Mouse (Mus musculus) thymus, postnatal 4 days (tissue): ENCODE data around the gene Casc3.

Source experiments
- DNase-seq: peaks from one replicate; pipeline ENCODE4 v3.0.0; 2021

Gene Casc3

DNA sequence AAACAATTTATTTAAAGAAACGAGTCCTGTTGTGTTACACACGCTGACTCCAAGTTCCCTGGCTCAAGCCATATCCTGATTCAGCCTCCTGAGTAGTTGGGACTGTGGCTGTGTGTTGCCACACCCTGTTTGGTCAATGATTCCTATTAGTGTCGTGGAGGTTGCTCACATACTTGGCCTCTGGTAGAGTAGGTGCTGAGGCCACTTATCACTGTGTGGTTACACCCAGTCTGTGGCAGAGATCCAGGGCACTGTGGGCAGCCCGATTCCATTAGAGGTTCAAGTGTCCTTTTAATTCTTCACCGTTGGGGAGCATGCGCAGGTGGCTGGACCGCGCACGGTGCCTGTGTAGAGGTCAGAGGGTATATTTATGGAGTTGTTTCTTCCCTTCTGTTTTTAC is 69.2 kb downstream of the Casc3 start:
- no peak for DNase-seq

DNA sequence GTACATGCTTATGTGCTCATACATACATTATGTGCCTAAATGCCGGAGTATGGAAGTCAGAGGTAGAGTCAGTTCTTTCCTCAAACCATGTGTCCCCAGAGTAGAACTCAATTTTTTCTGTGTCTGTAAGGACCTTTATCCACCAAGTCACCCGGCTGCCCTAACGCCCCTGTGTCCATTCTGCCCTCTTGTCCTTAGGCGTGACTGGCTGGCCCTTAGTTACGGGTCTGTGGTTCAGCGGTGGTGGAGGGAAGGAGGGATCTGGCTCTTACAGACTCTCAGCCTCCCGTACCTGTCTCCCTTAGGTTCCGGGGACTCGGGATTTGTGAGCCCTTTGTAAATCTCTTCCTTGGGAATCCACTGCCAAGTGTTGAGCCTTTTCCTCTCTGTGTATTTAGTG is 72.3 kb downstream of the Casc3 start:
- no peak for DNase-seq
